Mouse (Mus musculus): Measurements from ENCODE around the gene Dkkl1.
"Not testable (repeated sequence)": the region's sequence is repeated elsewhere in the genome, so short reads cannot be mapped to it uniquely, and the experiment has no call there.

Gene Dkkl1

GRCm38 (mm10) chr7:45193871-45194785 is 17.8 kb downstream of the Dkkl1 start:
- DNase-seq (ENCODE audit: low spot score in 2 of 2) = no peak

- no peak for DNase-seq (ENCODE audit: low spot score in 2 of 2)
These were observed 18.5 kb downstream of the Dkkl1 start for GRCm38 (mm10) chr7:45193406-45193805.

GRCm38 (mm10) chr7:45192585-45193310 is 19.2 kb downstream of the Dkkl1 start:
- DNase-seq (ENCODE audit: low spot score in 2 of 2) = no peak

- DNase-seq (ENCODE audit: low spot score in 2 of 2) = no peak
These were observed 20.1 kb downstream of the Dkkl1 start for GRCm38 (mm10) chr7:45191803-45192363.

GRCm38 (mm10) chr7:45191161-45191560 is 20.8 kb downstream of the Dkkl1 start:
- DNase-seq (ENCODE audit: low spot score in 2 of 2) = no peak

GRCm38 (mm10) chr7:45190186-45190585 is 21.8 kb downstream of the Dkkl1 start:
- no peak for DNase-seq (ENCODE audit: low spot score in 2 of 2)

GRCm38 (mm10) chr7:45189600-45189999 is 22.3 kb downstream of the Dkkl1 start:
- peak in 1 of 2 experiments; percentile 80 for DNase-seq (ENCODE audit: low spot score in 2 of 2)

GRCm38 (mm10) chr7:45185921-45186320 is 26.0 kb downstream of the Dkkl1 start:
- no peak for DNase-seq (ENCODE audit: low spot score in 2 of 2)

GRCm38 (mm10) chr7:45183672-45184071 is 28.3 kb downstream of the Dkkl1 start:
- no peak for DNase-seq (ENCODE audit: low spot score in 2 of 2)

- DNase-seq (ENCODE audit: low spot score in 2 of 2) = no peak
These were observed 29.3 kb downstream of the Dkkl1 start for GRCm38 (mm10) chr7:45182606-45183005.

- DNase-seq (ENCODE audit: low spot score in 2 of 2) = peak; percentile 80 to 87
These were observed 29.7 kb downstream of the Dkkl1 start for GRCm38 (mm10) chr7:45182199-45182601.

- DNase-seq (ENCODE audit: low spot score in 2 of 2) = no peak
These were observed 30.4 kb downstream of the Dkkl1 start for GRCm38 (mm10) chr7:45181540-45181939.

- no peak for DNase-seq (ENCODE audit: low spot score in 2 of 2)
These were observed 31.0 kb downstream of the Dkkl1 start, which contains the start of gene Pth2 for GRCm38 (mm10) chr7:45180896-45181477. TSS of gene Pth2 (plus strand) at chr7:45180995.

GRCm38 (mm10) chr7:45179469-45179868 is 32.5 kb downstream of the Dkkl1 start, which contains the start of gene Gfy:
TSS of gene Gfy (minus strand) at chr7:45179569.
- no peak for DNase-seq (ENCODE audit: low spot score in 2 of 2)

GRCm38 (mm10) chr7:45178550-45178949 is 33.4 kb downstream of the Dkkl1 start:
- DNase-seq (ENCODE audit: low spot score in 2 of 2) = no peak

- DNase-seq (ENCODE audit: low spot score in 2 of 2) = no peak
These were observed 35.6 kb downstream of the Dkkl1 start for GRCm38 (mm10) chr7:45176356-45176755.

- no peak for DNase-seq (ENCODE audit: low spot score in 2 of 2)
These were observed 36.0 kb downstream of the Dkkl1 start for GRCm38 (mm10) chr7:45175929-45176328.

- DNase-seq (ENCODE audit: low spot score in 2 of 2) = no peak
These were observed 36.5 kb downstream of the Dkkl1 start for GRCm38 (mm10) chr7:45175398-45175797.

- DNase-seq (ENCODE audit: low spot score in 2 of 2) = no peak
These were observed 37.2 kb downstream of the Dkkl1 start for GRCm38 (mm10) chr7:45174567-45175280.

- not testable (repeated sequence) for DNase-seq (ENCODE audit: low spot score in 2 of 2)
These were observed 38.2 kb downstream of the Dkkl1 start for GRCm38 (mm10) chr7:45173772-45174171.

GRCm38 (mm10) chr7:45172974-45173373 is 39.0 kb downstream of the Dkkl1 start:
- DNase-seq (ENCODE audit: low spot score in 2 of 2) = no peak
